Mouse (Mus musculus): ENCODE data around the gene D130052B06Rik.

The D130052B06Rik gene

DNA sequence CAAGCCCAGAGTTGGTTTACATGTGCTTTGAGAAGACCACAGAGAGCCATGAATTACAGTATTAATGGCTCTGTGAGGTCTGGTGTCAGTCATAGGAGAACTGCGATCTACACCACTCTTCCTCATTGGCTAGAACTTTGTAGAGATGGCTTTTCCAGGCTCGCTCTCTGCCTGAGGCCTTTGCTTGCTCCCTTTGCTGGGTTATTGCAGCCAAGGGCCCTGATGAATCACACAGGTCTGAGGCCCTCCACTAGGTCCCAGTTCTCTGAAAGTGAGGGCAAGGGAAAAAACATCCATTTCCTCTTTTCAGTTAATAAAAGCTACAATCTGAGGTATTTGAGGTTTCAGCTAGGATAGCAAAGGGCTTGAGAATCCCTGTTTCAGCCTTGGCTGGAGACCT, 64.5 kb downstream of the D130052B06Rik start:
- DNase-seq (ENCODE audit: low spot score in 2 of 2), result no peak

DNA sequence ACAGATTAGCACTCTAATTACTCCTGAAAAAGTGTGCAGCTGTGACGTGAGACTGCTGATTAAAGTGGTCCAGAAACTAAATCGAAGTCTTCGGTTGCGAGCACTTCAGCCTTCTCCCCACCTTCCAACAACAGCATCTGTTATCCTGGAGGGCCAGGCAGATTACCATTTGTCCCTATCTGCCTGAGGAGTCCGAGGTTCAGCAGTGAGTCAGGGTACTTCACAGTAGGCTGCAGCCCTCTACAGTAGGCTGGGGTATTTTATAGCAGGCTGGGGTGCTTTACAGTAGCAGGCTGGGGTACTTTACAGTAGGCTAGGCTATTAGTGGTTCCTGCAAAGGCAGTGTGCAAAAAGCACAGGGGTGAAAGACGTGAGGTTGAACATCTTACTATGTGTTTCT, 69.3 kb downstream of the D130052B06Rik start:
- DNase-seq (ENCODE audit: low spot score in 2 of 2), result no peak

DNA sequence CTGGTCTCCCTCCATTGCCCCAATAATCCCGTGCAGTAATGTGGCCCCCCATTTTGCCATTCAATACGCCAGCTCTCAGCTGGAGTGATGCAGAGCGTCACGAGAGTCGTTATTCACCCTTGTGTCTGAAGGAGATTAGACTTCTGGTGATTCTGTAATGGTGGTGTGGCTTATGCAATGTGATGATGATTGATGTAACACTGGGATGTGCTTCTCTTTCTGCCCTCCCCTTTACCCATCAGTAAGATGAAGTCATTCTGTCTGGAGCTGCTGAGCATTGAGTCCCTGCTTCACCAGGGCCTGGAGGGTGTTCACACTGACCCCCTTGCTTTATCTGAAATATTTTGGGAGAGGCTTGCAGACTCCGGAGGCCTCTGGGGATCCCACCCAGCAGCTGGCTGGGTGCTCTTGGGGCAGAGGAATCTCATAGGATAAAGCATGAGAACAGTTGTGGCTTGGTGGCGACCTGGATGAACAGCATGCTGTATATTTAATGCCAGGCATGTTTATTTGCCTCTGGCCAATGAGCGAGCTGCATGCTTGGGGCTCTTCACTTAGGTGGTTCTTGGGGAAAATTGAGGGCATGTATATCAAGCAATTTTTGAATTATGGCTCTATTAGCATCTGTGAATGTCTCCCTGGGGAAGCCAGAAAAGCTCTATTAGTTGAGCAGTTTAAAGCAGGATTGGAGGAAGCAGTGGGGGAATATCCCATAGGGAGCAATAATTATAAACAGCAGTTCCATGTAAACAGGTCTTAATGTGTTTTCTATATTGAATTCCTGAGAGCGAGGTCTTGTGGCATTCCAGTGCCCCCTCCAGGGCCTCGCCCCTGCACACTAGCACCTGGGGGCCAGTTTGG, 71.2 kb downstream of the D130052B06Rik start:
- DNase-seq (ENCODE audit: low spot score in 2 of 2), result no peak
